Mouse (Mus musculus): Measurements from ENCODE around the gene S100a6. TPM values are rescaled to one million over a fixed set of nuclear protein-coding genes. Genes with fewer than 3 reads are reported as not detected.

Gene S100a6
- polyA plus RNA-seq (2014; fragmentation: Nextera tagmentation; extraction: Ambion mirVana) = 24.5 and 25.1 TPM in 2 replicates

DNA sequence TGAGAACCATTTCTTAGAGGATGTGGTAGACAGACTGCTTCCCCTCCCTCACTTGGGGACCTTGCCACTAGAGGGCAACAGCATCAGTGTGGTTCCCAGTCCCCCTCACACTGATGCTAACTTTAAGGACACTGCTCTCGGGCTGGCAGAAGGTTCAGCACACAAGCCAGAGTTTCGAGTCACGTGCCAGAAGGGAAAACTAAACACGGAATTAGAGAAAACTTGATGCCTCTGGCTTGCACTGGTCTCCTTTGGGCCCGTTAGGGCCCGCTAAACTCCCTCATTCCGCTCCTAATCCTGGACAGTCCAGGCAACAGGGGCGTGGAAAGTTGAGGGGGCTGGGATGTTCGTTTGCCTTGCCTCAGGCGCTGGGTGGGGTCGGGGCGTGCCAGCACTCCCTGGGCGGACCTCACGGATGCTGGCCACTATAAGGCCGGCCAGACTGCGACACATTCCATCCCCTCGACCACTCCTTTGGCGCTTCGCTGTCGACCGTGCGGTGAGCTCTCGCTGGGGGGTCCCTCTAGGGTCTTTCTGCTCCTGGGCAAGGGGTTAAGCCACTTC, at the start of gene S100a6:
S100a6 (plus strand) TSS at position 155 of the 564 bp plus-strand sequence.
- H3K27ac ChIP-seq (ENCODE audit: low read depth, low read length) = no peak within 1 kb of the TSS
- peak within 1 kb of the TSS; percentile 68 for H3K4me2 ChIP-seq
- H3K9me3 ChIP-seq (ENCODE audit: control insufficient read depth, low read length) = no peaks in the 10 kb centered on the region
- peaks cover 4% of the 10 kb centered on the region; the same call in 1 of the 2 replicates for H3K4me1 ChIP-seq (ENCODE audit: control insufficient read depth, insufficient read depth, low read length)
- peak within 1 kb of the TSS; percentile 56 for H3K9ac ChIP-seq (ENCODE audit: low read length)
- ATAC-seq (ENCODE audit: low FRiP score) (peak; percentile 84), DNase-seq (ENCODE audit: low spot score, missing footprints) (peak; percentile 92)
- under 1% methylated on average over 23 of the region's 23 CpGs for WGBS
- peak within 1 kb of the TSS; percentile 20 for H3K4me3 ChIP-seq (ENCODE audit: low read depth, low read length)
- H3K36me3 ChIP-seq (ENCODE audit: control insufficient read depth, insufficient read depth, low read length) = no peaks in the 10 kb centered on the region
- H3K27me3 ChIP-seq (ENCODE audit: control insufficient read depth, insufficient read depth, low read length) = 0 out of 2 replicates have a peak, but pooled peaks cover 2% of the 10 kb centered on the region

DNA sequence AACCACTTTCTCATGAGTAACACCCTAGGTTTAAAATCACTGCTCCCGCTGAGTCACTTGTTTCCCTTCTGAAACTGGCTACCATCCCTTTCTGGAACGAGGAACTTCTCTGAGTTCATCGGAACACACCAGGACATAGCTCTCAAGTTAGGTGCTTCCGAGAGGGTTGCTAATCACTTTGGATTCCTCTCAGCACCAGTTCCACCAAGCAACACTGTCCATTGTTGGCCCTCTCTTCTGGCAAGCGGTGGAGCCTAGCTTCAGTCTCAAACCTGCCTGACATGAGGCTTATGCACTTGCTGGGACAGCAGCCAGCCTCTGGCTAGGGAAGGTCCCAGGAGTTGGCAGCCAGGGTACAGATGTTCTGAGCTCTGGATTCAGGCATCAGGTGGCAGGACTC, 38.0 kb upstream of the S100a6 start:
- 74% methylated on average over 5 of the region's 5 CpGs for WGBS

DNA sequence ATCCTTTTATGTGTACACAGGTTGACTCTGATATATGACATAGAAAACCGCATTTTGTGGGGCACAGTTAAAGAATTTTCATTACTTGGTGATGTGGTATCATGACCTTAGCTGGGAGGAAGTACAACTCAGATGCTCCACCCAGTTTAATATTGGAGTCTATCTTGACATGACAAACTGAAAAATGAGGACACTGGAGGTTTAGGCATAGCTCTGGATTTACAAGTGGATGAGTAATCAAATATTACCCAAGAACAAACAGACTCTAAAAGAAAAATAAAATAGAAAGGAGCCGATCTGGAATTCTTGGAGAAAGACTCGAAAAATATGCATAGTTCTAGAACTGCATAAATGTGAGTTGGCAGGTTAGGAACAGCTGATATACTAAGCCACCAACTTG, 37.4 kb upstream of the S100a6 start:
- ATAC-seq (ENCODE audit: low FRiP score) = no peak
- no peak overlapping the region for H3K4me3 ChIP-seq (ENCODE audit: low read depth, low read length)
- H3K36me3 ChIP-seq (ENCODE audit: control insufficient read depth, insufficient read depth, low read length) = no peaks in the 10 kb centered on the region
- H3K27ac ChIP-seq (ENCODE audit: low read depth, low read length) = no peak overlapping the region
- H3K9ac ChIP-seq (ENCODE audit: low read length) = no peak overlapping the region
- no peak overlapping the region for H3K4me2 ChIP-seq
- no peaks in the 10 kb centered on the region for H3K4me1 ChIP-seq (ENCODE audit: control insufficient read depth, insufficient read depth, low read length)
- DNase-seq (ENCODE audit: low spot score, missing footprints) = no peak
- WGBS = 90% methylated on average over 3 of the region's 3 CpGs
- H3K27me3 ChIP-seq (ENCODE audit: control insufficient read depth, insufficient read depth, low read length) = no peaks in the 10 kb centered on the region
- H3K9me3 ChIP-seq (ENCODE audit: control insufficient read depth, low read length) = no peaks in the 10 kb centered on the region

More for the DNA sequence above, 38.0 kb upstream of the S100a6 start:
- H3K27me3 ChIP-seq (ENCODE audit: control insufficient read depth, insufficient read depth, low read length) = no peaks in the 10 kb centered on the region
- no peaks in the 10 kb centered on the region for H3K36me3 ChIP-seq (ENCODE audit: control insufficient read depth, insufficient read depth, low read length)
- ATAC-seq (ENCODE audit: low FRiP score) = no peak
- H3K4me1 ChIP-seq (ENCODE audit: control insufficient read depth, insufficient read depth, low read length) = no peaks in the 10 kb centered on the region
- no peak overlapping the region for H3K9ac ChIP-seq (ENCODE audit: low read length)
- H3K4me2 ChIP-seq = no peak overlapping the region
- H3K27ac ChIP-seq (ENCODE audit: low read depth, low read length) = no peak overlapping the region
- H3K4me3 ChIP-seq (ENCODE audit: low read depth, low read length) = no peak overlapping the region
- no peak for DNase-seq (ENCODE audit: low spot score, missing footprints)
- H3K9me3 ChIP-seq (ENCODE audit: control insufficient read depth, low read length) = no peaks in the 10 kb centered on the region

DNA sequence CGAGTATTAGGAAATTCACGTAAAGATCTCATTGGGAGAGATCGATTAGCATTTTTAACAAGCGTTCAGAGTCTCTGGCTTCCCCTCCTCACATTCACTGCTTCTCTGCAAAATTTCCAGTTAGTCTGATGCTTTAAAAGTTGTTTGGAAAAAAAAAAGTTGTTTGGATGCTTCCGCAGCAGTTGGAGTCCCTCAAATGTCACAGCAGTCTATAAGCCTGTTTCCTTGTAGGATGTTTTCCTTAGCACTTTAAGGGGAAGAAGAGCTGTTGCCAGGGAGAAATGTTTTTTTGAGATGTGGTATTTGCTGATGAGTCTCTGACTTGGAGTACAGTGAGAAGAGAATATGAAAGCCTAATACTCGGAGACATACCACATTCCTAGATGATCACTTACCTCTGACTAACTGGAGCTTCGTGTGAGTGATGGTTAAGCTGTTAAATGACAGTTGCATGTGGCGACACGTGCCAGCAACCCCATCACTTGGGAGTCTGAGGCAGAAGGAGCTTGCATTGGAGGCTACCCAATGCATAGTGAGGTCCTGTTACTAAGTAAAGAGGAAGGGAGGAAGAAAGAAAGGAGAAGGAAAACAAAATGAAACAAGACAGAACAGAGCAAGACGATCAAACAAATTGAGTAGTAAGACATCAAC, 36.2 kb upstream of the S100a6 start:
- DNase-seq (ENCODE audit: low spot score, missing footprints) (no peak), ATAC-seq (ENCODE audit: low FRiP score) (no peak)
- H3K27me3 ChIP-seq (ENCODE audit: control insufficient read depth, insufficient read depth, low read length) = no peaks in the 10 kb centered on the region
- H3K9me3 ChIP-seq (ENCODE audit: control insufficient read depth, low read length) = no peaks in the 10 kb centered on the region
- no peaks in the 10 kb centered on the region for H3K4me1 ChIP-seq (ENCODE audit: control insufficient read depth, insufficient read depth, low read length)
- H3K9ac ChIP-seq (ENCODE audit: low read length) = no peak overlapping the region
- WGBS = 75% methylated on average over 10 of the region's 10 CpGs
- no peaks in the 10 kb centered on the region for H3K36me3 ChIP-seq (ENCODE audit: control insufficient read depth, insufficient read depth, low read length)
- H3K4me2 ChIP-seq = no peak overlapping the region
- no peak overlapping the region for H3K27ac ChIP-seq (ENCODE audit: low read depth, low read length)
- H3K4me3 ChIP-seq (ENCODE audit: low read depth, low read length) = no peak overlapping the region

DNA sequence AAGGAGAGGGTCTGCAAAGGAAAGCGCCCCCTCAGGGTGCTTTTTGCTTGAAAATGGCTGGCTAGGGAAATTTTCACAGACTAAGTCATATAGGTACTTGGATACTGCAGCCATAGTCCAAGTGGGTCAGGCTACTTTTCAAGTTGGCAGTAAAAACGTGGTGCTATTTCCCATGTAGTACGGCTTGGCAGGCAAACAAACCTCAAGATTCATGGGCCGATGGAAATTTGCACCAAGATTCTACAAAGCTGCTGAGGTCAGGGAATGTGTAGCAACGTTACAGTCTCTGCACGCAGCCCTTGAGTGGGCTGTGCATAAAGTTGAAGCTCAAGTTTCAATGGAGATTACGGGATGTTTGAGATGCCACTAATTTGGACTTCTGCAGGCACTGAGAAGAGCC, 33.2 kb upstream of the S100a6 start:
- H3K27me3 ChIP-seq (ENCODE audit: control insufficient read depth, insufficient read depth, low read length) = no peaks in the 10 kb centered on the region
- H3K36me3 ChIP-seq (ENCODE audit: control insufficient read depth, insufficient read depth, low read length) = no peaks in the 10 kb centered on the region
- no peak overlapping the region for H3K4me2 ChIP-seq
- no peak overlapping the region for H3K9ac ChIP-seq (ENCODE audit: low read length)
- H3K4me1 ChIP-seq (ENCODE audit: control insufficient read depth, insufficient read depth, low read length) = no peaks in the 10 kb centered on the region
- DNase-seq (ENCODE audit: low spot score, missing footprints) = no peak
- no peak for ATAC-seq (ENCODE audit: low FRiP score)
- H3K27ac ChIP-seq (ENCODE audit: low read depth, low read length) = no peak overlapping the region
- H3K4me3 ChIP-seq (ENCODE audit: low read depth, low read length) = no peak overlapping the region
- 79% methylated on average over 7 of the region's 7 CpGs for WGBS
- no peaks in the 10 kb centered on the region; the same call in 1 of the 2 replicates for H3K9me3 ChIP-seq (ENCODE audit: control insufficient read depth, low read length)

DNA sequence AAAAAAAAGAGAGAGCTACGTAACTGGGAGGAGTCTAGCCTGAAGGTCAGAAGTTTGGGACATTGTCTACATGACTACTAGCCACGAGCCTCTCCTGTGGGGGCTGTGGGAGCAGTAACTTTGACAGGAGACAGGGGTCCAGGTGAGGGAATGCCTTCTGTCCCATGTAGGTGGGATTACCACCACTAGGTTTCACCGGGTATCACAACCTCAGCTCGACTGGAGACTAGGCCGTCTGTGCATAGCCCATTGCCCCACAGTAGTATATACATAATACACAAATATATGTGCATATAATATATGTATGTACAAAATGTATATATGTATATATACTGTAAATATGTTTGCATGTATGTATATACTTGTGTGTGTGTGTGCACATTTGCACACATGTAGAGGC, 31.5 kb upstream of the S100a6 start:
- Histone ChIP-seq H3K4me1 (ENCODE audit: control insufficient read depth, insufficient read depth, low read length) (no peaks in the 10 kb centered on the region), H3K4me3 (ENCODE audit: low read depth, low read length) (no peak overlapping the region), H3K9ac (ENCODE audit: low read length) (no peak overlapping the region), H3K27me3 (ENCODE audit: control insufficient read depth, insufficient read depth, low read length) (no peaks in the 10 kb centered on the region), H3K36me3 (ENCODE audit: control insufficient read depth, insufficient read depth, low read length) (no peaks in the 10 kb centered on the region), H3K27ac (ENCODE audit: low read depth, low read length) (no peak overlapping the region), H3K4me2 (no peak overlapping the region), H3K9me3 (ENCODE audit: control insufficient read depth, low read length) (no peaks in the 10 kb centered on the region; the same call in 1 of the 2 replicates)
- WGBS = 96% methylated on average over 5 of the region's 5 CpGs
- no peak for ATAC-seq (ENCODE audit: low FRiP score)
- DNase-seq (ENCODE audit: low spot score, missing footprints) = peak; percentile 69

DNA sequence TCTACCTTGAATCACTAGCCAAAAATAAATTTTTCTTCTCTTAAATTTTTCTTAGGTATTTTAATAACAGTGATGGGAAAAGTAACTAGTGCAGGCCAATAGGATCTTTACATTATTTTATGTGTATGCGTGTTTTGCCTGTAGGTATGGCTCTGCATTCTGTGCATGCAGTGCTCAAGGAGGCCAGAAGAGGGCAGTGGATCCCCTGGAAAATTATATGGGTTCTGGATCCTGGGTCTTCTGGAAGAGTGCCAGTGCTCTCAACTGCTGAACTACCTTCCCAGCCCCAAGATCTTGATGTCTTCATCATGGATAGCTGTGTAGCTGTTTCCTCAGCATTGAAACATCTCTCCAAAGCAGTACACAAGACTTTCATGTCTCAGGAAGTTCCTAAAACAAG, 30.5 kb upstream of the S100a6 start:
- no peaks in the 10 kb centered on the region for H3K4me1 ChIP-seq (ENCODE audit: control insufficient read depth, insufficient read depth, low read length)
- H3K4me2 ChIP-seq = no peak overlapping the region
- H3K9me3 ChIP-seq (ENCODE audit: control insufficient read depth, low read length) = no peaks in the 10 kb centered on the region; the same call in 1 of the 2 replicates
- ATAC-seq (ENCODE audit: low FRiP score) (no peak), DNase-seq (ENCODE audit: low spot score, missing footprints) (peak; percentile 81)
- 92% methylated on average over 1 of the region's 1 CpGs for WGBS
- no peak overlapping the region for H3K4me3 ChIP-seq (ENCODE audit: low read depth, low read length)
- no peaks in the 10 kb centered on the region for H3K27me3 ChIP-seq (ENCODE audit: control insufficient read depth, insufficient read depth, low read length)
- H3K9ac ChIP-seq (ENCODE audit: low read length) = no peak overlapping the region
- H3K27ac ChIP-seq (ENCODE audit: low read depth, low read length) = no peak overlapping the region
- no peaks in the 10 kb centered on the region for H3K36me3 ChIP-seq (ENCODE audit: control insufficient read depth, insufficient read depth, low read length)

DNA sequence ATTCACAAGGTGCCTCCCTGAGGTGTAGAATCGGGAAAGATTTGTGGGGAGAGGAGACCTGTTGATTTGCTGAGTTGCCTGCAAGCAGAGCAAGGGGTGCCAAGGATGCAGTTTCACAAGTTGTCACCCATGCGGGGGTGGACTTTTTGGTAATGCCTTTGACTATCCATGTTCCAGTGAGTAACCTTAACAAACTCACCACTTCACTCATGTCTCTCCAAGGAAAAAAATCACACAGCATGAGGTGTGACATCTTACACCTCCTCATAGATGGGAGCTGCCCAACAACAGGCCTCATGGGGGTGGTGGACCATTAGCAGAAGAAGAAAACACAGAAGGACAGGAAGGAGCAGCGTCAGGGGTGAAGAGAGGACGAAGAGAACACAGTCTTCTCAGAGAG, 30.1 kb upstream of the S100a6 start:
- Histone ChIP-seq H3K27ac (ENCODE audit: low read depth, low read length) (no peak overlapping the region), H3K4me2 (no peak overlapping the region), H3K4me3 (ENCODE audit: low read depth, low read length) (no peak overlapping the region), H3K9ac (ENCODE audit: low read length) (no peak overlapping the region), H3K9me3 (ENCODE audit: control insufficient read depth, low read length) (no peaks in the 10 kb centered on the region; the same call in 1 of the 2 replicates), H3K4me1 (ENCODE audit: control insufficient read depth, insufficient read depth, low read length) (no peaks in the 10 kb centered on the region), H3K36me3 (ENCODE audit: control insufficient read depth, insufficient read depth, low read length) (no peaks in the 10 kb centered on the region), H3K27me3 (ENCODE audit: control insufficient read depth, insufficient read depth, low read length) (no peaks in the 10 kb centered on the region)
- DNase-seq (ENCODE audit: low spot score, missing footprints) (peak; percentile 68), ATAC-seq (ENCODE audit: low FRiP score) (no peak)
- WGBS = 85% methylated on average over 4 of the region's 4 CpGs

DNA sequence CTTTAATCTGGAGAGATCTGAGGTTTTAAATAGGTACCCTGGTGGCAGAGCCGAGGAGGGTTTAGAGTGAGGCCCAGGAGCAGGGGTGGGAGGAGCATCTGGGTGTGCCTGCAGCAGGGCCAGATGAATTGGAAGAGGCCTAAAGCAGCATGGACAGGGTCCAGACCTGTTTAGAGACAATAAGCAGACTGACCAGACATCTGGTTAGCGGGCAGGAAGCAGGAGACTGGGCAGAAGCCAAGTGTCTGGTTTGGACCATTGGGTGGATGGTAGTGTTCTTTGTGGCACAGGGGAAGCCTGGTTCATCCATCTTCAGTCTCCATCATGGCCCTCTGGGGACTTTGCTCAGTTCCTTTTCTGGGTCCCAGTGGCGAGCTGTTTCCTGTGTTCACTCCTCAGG, 28.8 kb upstream of the S100a6 start:
- no peak overlapping the region for H3K4me3 ChIP-seq (ENCODE audit: low read depth, low read length)
- ATAC-seq (ENCODE audit: low FRiP score) (no peak), DNase-seq (ENCODE audit: low spot score, missing footprints) (peak; percentile 57)
- no peaks in the 10 kb centered on the region for H3K27me3 ChIP-seq (ENCODE audit: control insufficient read depth, insufficient read depth, low read length)
- no peak overlapping the region for H3K27ac ChIP-seq (ENCODE audit: low read depth, low read length)
- H3K9me3 ChIP-seq (ENCODE audit: control insufficient read depth, low read length) = no peaks in the 10 kb centered on the region; the same call in 1 of the 2 replicates
- H3K4me1 ChIP-seq (ENCODE audit: control insufficient read depth, insufficient read depth, low read length) = no peaks in the 10 kb centered on the region
- no peaks in the 10 kb centered on the region for H3K36me3 ChIP-seq (ENCODE audit: control insufficient read depth, insufficient read depth, low read length)
- WGBS = 56% methylated on average over 3 of the region's 3 CpGs
- no peak overlapping the region for H3K4me2 ChIP-seq
- no peak overlapping the region for H3K9ac ChIP-seq (ENCODE audit: low read length)

All from midbrain, embryonic 11.5 days (tissue).